Mouse (Mus musculus) right cerebral cortex, adult 2 months (tissue): Measurements from ENCODE around the gene Sppl2b.
"Not testable (repeated sequence)": the region's sequence is repeated elsewhere in the genome, so short reads cannot be mapped to it uniquely, and the experiment has no call there.

Experiments
- DNase-seq, 2 experiments: peaks; one replicate each; pipeline ENCODE4 v3.0.0; 2021 to 2022; ENCODE audit warnings: low spot score in 2 of 2

Gene Sppl2b

DNA sequence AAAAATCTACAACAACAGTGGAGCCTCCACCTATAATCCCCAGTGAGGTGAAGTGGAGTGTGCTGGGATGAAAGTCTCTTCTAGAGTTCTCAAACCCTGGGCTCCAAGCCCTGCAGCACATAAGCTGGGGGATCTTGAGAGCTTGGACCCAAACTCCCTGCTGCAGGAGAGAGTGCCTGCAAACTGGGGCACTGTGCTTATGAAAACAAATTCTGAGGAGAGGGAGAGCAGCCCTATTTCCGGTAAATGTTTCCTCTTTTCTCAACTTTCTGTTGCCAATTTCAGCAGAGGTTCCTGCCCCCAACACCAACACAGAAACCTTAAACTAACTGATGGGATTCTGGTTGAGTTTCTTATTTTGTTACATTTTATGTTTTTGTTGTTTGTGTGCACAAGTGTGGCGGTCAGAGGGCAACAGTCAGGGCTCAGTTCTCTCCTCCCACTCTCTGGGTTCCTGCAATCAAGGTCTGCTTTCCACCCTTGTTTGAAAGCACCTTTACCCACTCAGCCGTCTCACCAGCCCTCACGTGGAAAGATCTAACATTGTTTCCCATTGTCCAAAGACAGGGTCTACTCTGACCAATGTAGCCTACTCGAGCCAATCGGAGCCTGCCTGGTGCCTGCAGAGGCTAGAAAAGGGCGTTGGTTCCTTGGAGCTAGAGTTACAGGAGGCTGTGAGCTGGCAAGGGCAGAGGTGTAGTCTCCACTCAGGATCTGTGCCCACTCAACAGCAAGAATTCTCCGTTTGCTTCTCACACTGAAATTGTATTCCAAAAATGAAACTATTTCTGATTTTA, 31.0 kb upstream of the Sppl2b start:
- no peak for DNase-seq

- no peak for DNase-seq
These were observed 30.2 kb upstream of the Sppl2b start for GRCm38 (mm10) chr10:80824827-80825226.

GRCm38 (mm10) chr10:80826151-80827062, 28.7 kb upstream of the Sppl2b start, which contains the start of gene Oaz1:
Oaz1 (plus strand) TSS chr10:80826656.
- DNase-seq: peak; percentile 99 to 100

GRCm38 (mm10) chr10:80827063-80827869, 27.8 kb upstream of the Sppl2b start:
- no peak for DNase-seq

GRCm38 (mm10) chr10:80827870-80828420, 27.1 kb upstream of the Sppl2b start:
- DNase-seq: no peak

DNA sequence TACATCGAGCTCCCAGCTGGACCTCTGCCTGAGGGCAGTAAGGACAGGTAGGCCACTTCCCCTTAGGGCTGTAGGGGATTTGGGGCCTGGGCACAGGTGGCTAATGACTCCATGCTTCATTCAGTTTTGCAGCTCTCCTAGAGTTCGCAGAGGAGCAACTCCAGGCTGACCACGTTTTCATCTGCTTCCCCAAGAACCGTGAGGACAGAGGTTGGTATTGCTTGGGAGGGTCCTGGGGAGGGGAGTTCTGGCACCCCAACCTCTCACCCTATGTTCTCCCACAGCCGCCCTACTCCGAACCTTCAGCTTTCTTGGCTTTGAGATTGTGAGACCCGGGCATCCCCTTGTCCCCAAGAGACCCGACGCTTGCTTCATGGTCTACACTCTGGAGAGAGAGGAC, 26.5 kb upstream of the Sppl2b start:
- not testable (repeated sequence) for DNase-seq

- no peak for DNase-seq
These were observed 25.5 kb upstream of the Sppl2b start for GRCm38 (mm10) chr10:80829359-80830278.

DNA sequence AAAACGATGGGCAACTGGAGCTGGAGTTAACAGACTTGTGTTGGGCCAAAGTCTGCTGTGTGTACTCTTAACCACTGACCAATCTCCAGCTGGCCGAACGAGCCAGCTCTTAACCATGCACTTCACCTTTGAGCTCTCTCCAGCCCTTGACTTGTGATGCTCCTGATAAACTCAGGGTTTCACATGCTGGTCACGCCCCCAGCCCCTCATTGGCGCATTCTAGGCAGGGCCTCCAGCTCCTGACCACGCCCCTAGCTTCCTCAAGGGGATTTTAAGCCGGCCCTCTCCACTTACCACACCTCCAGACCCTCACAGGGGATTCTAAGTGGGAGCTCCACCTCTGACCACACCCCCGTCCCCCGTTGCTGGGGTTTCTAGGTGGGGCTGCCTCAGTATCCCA, 23.9 kb upstream of the Sppl2b start:
- DNase-seq: no peak

DNA sequence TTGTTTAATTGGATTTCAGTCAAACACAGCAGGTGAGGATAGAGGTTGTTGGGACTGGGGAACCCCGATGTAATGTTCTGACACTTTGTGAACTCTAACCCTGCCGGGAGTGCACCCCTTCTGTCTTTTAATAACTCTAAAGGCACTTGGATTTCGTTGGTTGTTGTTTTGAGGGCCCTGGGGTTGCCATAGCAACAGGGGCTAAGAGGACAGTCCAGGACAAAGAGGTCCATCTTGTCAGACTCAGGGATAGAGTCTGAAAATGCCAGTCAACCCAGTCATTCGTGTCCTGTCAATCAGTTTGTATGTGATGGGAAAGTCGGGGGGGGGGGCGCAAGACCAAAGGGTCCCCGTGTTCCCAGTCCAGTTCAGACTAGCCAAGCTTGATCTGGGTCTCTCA, 22.3 kb upstream of the Sppl2b start:
- DNase-seq: no peak

DNA sequence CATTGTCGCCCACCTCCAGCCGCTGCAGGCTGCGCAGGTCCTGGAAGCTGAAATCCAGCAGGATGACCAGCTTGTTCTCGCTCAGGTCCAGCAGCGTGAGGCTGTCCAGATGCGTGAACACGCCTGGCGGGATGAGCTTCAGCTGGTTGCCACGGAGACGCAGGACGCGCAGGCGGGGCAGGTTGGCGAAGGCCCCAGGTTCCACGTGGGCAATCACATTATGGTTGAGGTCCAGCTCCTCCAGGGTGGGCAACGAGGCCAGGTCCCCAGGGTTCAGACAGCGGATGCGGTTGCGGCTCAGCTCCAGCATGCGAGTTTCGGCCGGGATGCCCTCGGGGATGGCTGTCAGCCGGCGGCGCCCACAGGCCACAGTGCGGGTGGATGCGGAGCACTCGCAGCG, 19.5 kb upstream of the Sppl2b start:
- DNase-seq: no peak

GRCm38 (mm10) chr10:80836949-80837379, 18.1 kb upstream of the Sppl2b start:
- no peak for DNase-seq

DNA sequence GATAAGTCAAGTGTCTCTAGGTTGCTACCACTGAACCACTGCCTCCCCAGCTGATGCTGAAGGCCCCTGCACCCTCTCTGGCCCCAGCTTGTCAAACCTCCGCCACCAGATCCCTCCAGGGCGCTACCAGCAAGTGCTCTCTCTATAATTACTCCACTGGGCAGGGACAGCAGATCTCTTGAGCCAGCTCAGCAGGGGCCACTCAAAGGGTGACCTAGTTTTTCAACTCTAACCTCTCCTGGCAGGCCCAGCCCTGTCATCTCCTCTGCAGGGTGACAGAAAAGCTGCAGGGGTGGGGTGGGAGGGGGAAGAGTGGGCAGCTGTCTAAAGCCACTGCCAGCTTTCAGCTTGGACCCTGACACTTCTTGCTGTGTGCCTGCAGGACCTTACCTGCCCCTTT, 17.2 kb upstream of the Sppl2b start:
- DNase-seq: no peak

- DNase-seq: no peak
These were observed 16.6 kb upstream of the Sppl2b start for GRCm38 (mm10) chr10:80838346-80838912.

GRCm38 (mm10) chr10:80839848-80840247, 15.2 kb upstream of the Sppl2b start:
- no peak for DNase-seq

DNA sequence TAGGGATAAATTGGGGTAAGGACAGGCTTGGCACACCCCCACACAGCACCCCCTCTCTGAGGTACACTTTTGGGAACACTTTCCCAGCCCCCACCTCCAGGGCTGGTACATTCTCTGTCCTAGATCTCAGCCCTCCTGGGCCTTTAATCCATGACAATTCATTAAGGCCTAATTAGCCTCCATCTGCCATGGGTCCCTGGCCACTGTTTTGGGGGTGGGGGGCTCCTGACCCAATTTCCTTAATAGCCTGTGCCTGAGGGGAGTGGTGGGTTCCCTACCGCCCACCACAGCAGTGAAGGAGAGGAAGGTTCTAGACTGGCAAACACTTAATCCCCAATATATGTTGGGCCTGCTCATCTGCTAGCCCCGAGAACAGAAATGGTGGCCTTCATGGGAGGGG, 13.4 kb upstream of the Sppl2b start:
- no peak for DNase-seq

GRCm38 (mm10) chr10:80842334-80842733, 12.7 kb upstream of the Sppl2b start:
- DNase-seq: peak; percentile 62 to 65

- no peak for DNase-seq
These were observed 11.8 kb upstream of the Sppl2b start for GRCm38 (mm10) chr10:80843087-80843930.

DNA sequence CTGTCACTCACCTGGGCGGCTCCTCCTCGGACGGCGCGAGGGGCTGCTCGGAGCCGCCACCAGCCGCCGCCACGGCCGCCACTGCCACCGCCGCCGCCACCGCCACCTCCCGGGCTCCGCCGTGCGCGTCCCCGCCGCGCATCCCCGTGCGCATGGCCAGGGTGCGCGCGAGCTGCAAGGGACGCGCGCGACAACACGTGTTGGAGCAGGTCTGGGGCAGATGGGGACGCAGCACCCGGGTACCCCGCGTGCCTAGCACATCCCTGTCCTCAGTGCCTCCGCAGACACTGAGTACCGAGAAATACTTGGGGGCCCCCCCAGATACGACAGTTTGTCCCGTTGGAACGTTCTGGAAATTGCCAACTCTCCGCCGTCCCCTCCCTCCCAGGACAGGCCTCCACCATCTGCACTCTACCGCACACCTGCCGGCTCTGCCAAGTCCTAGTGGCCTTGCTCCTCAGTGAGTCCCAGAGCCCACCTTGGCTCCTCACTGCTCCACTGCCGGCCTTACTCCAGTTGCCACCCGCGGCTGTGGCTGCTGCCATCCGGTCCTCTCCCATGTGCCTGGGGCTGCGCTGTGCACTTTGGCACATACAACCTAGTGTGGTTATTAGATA, 11.0 kb upstream of the Sppl2b start, which contains the start of gene Lingo3:
Lingo3 (minus strand) TSS at position 109 of the 617 bp plus-strand sequence.
- DNase-seq: peak; percentile 56 to 62
